Mouse (Mus musculus): ENCODE results near the gene Tut1. TPM values are rescaled to one million over a fixed set of nuclear protein-coding genes. Genes with fewer than 3 reads are reported as not detected.

The Tut1 gene
- polyA plus RNA-seq (2021; fragmentation: Nextera tagmentation) = 10.3 and 11.3 TPM in 2 replicates
- long read RNA-seq, experiment 1, transcript Tut1-201 (9 exons, 2,753 nt) = major isoform, 60 of 78 reads
- long read RNA-seq, experiment 1, partial matches to known transcripts = 12 of 78 reads
- long read RNA-seq, experiment 1, other reads (novel, unspliced or antisense) = 4 of 78 reads
- long read RNA-seq, experiment 2, transcript Tut1-201 (9 exons, 2,753 nt) = major isoform, 6 of 12 reads
- long read RNA-seq, experiment 2, partial matches to known transcripts = 3 of 12 reads
- long read RNA-seq, experiment 2, other reads (novel, unspliced or antisense) = 3 of 12 reads

DNA sequence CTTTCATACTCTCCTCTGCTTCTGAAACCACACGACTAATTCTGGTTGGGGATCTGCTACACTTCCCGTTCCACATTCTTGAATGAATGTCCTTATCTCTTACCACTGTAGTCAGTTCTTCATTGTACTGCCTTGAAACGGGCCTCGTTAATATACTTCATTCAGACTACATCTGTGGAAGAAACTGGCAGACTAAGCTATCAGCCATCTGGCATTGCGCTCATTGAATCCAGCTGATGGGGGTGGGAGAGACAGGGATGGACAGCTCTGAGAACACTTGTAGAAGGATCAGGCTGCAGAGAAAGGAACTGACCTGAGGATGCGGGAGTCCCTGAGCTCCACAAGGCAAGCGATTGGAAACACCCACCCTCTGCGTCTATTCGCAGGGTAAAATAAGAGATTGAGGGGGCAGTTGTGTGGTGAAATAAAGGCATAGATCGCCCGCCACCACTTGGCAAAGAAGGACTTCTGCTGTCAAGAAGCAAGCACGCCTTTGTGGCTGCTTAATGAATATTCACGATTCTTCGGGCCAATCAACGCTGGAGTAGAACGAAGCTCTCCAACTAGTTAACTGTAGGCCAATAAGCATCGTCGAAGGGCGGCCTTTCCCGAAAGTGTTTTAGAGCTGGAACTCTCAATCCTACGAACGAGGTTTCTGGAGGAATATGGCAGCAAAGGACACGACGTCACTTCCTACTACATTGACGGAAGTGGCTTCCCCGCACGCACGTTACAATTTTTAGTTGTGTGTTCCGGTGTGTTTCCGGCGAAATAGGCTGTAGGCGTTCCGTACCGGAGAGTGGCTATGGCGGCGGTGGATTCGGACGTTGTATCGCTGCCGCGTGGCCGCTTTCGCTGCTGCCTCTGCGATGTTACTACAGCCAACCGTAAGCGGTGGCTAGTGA, at the start of gene Tut1:
Tut1 (plus strand) TSS at position 713 of the 905 bp plus-strand sequence.

DNA sequence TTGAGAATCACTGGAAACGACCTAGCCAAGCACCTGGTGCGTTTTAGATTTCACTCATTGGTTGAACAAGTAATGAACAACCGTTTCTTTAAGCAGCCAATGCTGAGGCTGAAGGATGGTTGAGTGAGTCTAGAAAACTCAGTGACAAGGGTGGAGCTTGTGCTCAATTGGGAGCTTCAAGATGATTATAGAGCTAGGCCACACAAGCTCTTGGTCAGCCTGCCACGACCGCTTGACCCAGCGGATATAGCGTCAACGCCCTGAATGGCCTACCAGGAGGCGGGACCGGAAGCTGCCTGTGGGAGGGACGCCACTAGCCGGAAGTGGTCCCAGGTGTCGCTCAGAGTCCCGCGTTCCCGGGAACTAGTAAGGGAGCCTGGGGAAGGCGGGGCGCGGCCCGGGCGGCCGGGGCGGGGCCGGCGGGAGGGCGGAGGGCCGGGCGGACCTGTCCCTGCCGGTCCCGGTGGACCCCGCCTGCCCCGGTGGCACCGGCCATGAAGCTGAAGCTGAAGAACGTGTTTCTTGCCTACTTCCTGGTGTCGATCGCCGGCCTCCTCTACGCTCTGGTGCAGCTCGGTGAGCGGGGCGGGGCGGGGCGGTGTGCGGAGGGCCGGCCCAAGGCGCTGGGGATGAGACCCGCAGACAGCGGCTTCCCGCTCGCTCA, 33.4 kb upstream of the Tut1 start, which contains the start of gene B3gat3:
B3gat3 (plus strand) TSS at position 302 of the 664 bp plus-strand sequence.

DNA sequence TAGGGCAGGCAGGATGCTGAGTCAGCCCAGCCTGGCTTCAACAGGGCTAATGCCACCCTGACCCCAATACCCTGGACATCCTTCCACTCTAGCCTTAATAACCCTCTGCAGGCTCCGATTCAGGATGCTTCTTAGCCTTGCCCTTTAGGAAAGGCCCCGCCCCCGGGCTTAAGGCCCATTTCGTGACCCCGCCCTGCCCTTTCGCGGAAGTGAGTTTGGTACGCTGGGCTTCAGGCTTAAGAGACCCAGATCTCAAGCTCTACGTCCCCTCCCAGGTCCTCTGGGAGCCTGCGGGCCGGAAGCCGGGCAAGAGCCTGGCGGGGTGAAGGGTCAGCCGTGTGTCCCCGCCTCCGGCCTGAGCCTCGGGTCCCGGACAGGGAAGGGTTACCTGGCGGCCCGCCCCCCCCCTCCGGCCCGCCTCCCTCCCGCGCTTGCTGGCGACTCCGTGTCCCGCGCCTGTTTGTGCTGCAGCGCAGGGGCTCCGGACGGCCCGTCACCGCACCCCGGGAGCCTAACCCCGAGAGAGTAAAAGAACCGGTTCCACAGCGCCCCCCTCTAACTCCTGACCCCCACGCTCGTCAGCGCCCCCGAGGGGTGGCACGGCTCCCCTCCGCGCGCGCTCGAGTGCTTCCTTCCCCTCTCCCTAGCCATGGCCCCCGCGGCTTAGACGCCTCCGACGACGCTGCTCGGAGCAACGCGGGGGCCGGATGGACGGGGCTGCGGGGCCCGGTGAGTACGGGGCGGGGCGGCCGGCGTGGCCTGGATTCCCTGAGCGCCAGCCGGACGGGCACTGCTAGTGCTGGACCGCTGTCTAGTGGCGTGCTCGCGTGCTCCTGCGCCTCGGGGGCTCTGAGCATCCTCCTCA, 24.2 kb upstream of the Tut1 start, which contains the start of the genes Rom1 and Eml3:
Rom1 (minus strand) TSS at position 133 of the 865 bp plus-strand sequence.
Eml3 (plus strand) TSS at position 329 of the 865 bp plus-strand sequence.

DNA sequence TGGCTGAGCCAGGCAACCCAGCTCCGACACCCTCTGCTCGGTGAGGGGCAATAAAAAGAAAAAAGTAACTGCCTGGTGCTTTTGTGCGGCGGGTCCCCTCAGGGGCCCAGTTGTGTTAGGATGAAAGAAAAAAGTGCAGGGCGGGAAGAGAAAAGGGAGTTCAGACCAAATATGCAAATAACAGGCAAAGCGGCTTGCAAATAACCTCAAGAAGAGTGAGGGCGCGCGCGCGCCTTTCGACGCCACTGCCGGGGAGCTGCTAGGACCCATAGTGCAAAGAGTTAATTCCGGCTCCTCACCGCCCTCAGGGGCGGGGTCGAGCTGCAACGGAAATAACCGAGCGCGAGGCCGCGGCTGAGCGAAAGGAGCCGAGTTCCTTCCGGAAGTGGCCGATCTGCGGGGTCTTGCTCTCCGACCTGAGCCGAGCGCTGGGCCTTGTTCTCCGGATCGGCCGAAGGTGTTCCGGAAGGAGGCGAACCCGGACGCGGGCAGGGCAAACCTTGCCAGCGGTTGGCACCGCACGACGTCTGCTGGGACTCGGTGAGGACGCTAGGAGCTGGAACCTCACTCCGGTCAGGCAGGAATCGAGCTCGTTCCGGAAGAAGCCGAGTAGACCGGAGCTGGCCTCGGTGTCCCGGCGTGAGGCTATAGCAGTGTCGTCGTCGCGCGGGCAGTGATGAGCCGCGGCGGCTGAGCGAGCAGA, 12.0 kb upstream of the Tut1 start, which contains the start of gene Mta2:
Mta2 (plus strand) TSS at position 361 of the 703 bp plus-strand sequence.

DNA sequence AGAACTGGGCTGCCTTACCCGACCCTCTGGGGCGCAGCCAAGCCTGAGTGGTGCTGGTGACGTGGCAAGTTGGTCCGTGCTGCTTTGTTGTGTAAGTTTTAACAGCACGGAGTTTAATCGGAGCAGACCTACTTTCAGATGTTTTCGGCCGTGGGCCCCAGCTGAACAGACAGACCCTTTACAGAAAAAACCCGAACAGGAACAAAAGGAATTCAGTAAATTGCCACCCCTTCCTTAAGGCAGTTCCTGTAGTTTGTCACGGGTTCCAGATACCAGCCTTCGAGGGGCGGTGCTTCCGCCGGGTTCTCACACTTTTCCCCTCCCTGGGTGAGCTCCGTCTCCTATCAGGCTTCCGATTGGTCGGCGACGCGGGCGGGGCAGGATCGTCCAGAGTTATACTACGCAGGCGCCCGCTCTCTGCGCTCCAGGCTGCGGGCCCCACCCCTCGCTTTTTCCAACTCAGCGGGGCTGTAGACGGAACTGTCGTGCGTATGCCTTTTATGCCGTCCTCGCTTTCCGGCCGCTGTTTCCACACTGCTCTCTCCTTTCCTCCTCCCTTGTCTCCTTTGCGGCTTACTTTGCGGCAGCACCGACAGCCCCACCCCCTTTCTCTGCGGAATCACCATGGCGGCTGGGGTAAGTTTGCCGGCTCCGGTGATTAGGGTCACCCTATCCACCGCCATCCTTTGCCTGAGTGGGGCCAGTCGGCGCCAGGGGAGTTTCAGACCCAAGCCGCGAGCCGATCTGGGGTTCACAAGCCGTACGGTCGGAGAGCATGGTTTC, 13.1 kb downstream of the Tut1 start, which contains the start of gene Eef1g:
Eef1g (plus strand) TSS at position 452 of the 783 bp plus-strand sequence.

DNA sequence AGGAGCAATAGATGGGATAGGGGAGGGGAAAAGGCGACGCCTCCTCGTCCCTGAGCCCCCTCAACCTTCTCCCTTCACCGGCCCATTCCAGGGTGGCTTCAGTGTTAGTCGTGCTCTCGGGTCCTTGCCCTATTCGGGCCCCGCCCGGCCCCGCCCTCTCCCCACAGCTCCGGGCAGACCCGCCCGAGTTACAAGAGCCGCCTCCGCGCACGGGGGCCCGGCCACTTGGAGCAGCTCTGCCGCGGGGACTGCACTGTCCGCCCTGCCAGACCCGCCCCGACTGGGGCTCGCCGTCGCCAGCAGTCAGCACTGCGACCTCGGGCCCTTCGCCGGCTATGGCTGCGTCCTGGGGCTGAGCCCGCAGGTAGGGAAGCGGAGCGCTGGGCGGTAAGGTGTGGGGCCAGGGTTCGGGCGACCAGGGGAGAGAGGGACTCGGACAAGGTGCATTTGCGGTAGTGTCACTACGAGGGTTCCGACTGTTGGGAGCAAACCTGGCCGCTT, 35.5 kb downstream of the Tut1 start, which contains the start of gene Ahnak:
Ahnak (plus strand) TSS at position 219 of the 501 bp plus-strand sequence.

Other genes with a start within 250 kb of the Tut1 start
- gene Slc3a2, start 230.5 kb upstream of the Tut1 start, polyA plus RNA-seq (2021; fragmentation: Nextera tagmentation) = 169 and 178 TPM in 2 replicates
- gene Wdr74, start 218.0 kb upstream of the Tut1 start, polyA plus RNA-seq (2021; fragmentation: Nextera tagmentation) = 57.2 and 64.9 TPM in 2 replicates
- not detected in 2 replicates for gene 1700092M07Rik, start 213.1 kb upstream of the Tut1 start, polyA plus RNA-seq (2021; fragmentation: Nextera tagmentation)
- 33.4 and 33.5 TPM in 2 replicates for gene Stx5a, start 212.4 kb upstream of the Tut1 start, polyA plus RNA-seq (2021; fragmentation: Nextera tagmentation)
- gene Nxf1, start 196.8 kb upstream of the Tut1 start, polyA plus RNA-seq (2021; fragmentation: Nextera tagmentation) = 23.9 and 27.6 TPM in 2 replicates
- 234 and 250 TPM in 2 replicates for gene Tmem223, start 182.9 kb upstream of the Tut1 start, polyA plus RNA-seq (2021; fragmentation: Nextera tagmentation)
- gene Tmem179b, start 179.4 kb upstream of the Tut1 start, polyA plus RNA-seq (2021; fragmentation: Nextera tagmentation) = 28.2 and 37.0 TPM in 2 replicates
- 11.5 and 16.0 TPM in 2 replicates for gene Taf6l, start 167.4 kb upstream of the Tut1 start, polyA plus RNA-seq (2021; fragmentation: Nextera tagmentation)
- 224 and 251 TPM in 2 replicates for gene Polr2g, start 155.3 kb upstream of the Tut1 start, polyA plus RNA-seq (2021; fragmentation: Nextera tagmentation)
- 2.2 and 3.2 TPM in 2 replicates for gene Zbtb3, start 151.3 kb upstream of the Tut1 start, polyA plus RNA-seq (2021; fragmentation: Nextera tagmentation)
- 22.4 and 24.7 TPM in 2 replicates for gene Ttc9c, start 134.5 kb upstream of the Tut1 start, polyA plus RNA-seq (2021; fragmentation: Nextera tagmentation)
- gene Hnrnpul2, start 133.8 kb upstream of the Tut1 start, polyA plus RNA-seq (2021; fragmentation: Nextera tagmentation) = 5.9 and 11.9 TPM in 2 replicates
- not detected in 2 replicates for gene AC129217.1, start 124.1 kb upstream of the Tut1 start, polyA plus RNA-seq (2021; fragmentation: Nextera tagmentation)
- 80.3 and 99.9 TPM in 2 replicates for gene Bscl2, start 116.4 kb upstream of the Tut1 start, polyA plus RNA-seq (2021; fragmentation: Nextera tagmentation)
- 271 and 278 TPM in 2 replicates for gene Gng3, start 114.7 kb upstream of the Tut1 start, polyA plus RNA-seq (2021; fragmentation: Nextera tagmentation)
- gene Lrrn4cl, start 103.1 kb upstream of the Tut1 start, polyA plus RNA-seq (2021; fragmentation: Nextera tagmentation) = 0.28 and 0.50 TPM in 2 replicates
- gene Ubxn1, start 82.4 kb upstream of the Tut1 start, polyA plus RNA-seq (2021; fragmentation: Nextera tagmentation) = 157 and 163 TPM in 2 replicates
- gene Uqcc3, start 72.9 kb upstream of the Tut1 start, polyA plus RNA-seq (2021; fragmentation: Nextera tagmentation) = 68.8 and 84.0 TPM in 2 replicates
- gene Lbhd1, start 70.1 kb upstream of the Tut1 start, polyA plus RNA-seq (2021; fragmentation: Nextera tagmentation) = 9.7 and 11.2 TPM in 2 replicates
- not detected in 2 replicates for gene Gm49403, start 69.9 kb upstream of the Tut1 start, polyA plus RNA-seq (2021; fragmentation: Nextera tagmentation)
- gene 1810009A15Rik, start 65.0 kb upstream of the Tut1 start, polyA plus RNA-seq (2021; fragmentation: Nextera tagmentation) = 71.4 and 81.8 TPM in 2 replicates
- 5.9 and 13.0 TPM in 2 replicates for gene Gm49416, start 64.9 kb upstream of the Tut1 start, polyA plus RNA-seq (2021; fragmentation: Nextera tagmentation)
- 6.4 and 8.5 TPM in 2 replicates for gene Ints5, start 60.8 kb upstream of the Tut1 start, polyA plus RNA-seq (2021; fragmentation: Nextera tagmentation)
- 15.2 and 19.0 TPM in 2 replicates for gene Ganab, start 55.8 kb upstream of the Tut1 start, polyA plus RNA-seq (2021; fragmentation: Nextera tagmentation)
- 49.0 and 67.5 TPM in 2 replicates for gene B3gat3, start 33.5 kb upstream of the Tut1 start, polyA plus RNA-seq (2021; fragmentation: Nextera tagmentation)
- gene Rom1, start 24.5 kb upstream of the Tut1 start, polyA plus RNA-seq (2021; fragmentation: Nextera tagmentation) = 4.9 and 6.0 TPM in 2 replicates
- gene Eml3, start 24.3 kb upstream of the Tut1 start, polyA plus RNA-seq (2021; fragmentation: Nextera tagmentation) = 3.1 and 4.0 TPM in 2 replicates
- 20.4 and 23.0 TPM in 2 replicates for gene Mta2, start 12.0 kb upstream of the Tut1 start, polyA plus RNA-seq (2021; fragmentation: Nextera tagmentation)
- gene Eef1g, start 13.2 kb downstream of the Tut1 start, polyA plus RNA-seq (2021; fragmentation: Nextera tagmentation) = 432 and 459 TPM in 2 replicates
- gene Ahnak, start 35.4 kb downstream of the Tut1 start, polyA plus RNA-seq (2021; fragmentation: Nextera tagmentation) = 4.5 and 4.9 TPM in 2 replicates
- gene Scgb1a1, start 134.1 kb downstream of the Tut1 start, polyA plus RNA-seq (2021; fragmentation: Nextera tagmentation) = not detected in 2 replicates
- gene Asrgl1, start 181.8 kb downstream of the Tut1 start, polyA plus RNA-seq (2021; fragmentation: Nextera tagmentation) = 79.9 and 101 TPM in 2 replicates

Measured in left cerebral cortex, adult 6 months (tissue).